Mouse (Mus musculus): ENCODE data around the gene Ttc41. TPM values are rescaled to one million over a fixed set of nuclear protein-coding genes. Genes with fewer than 3 reads are reported as not detected.

Ttc41 gene
- total and polyA plus RNA-seq, 2 experiments = 1.0 to 1.1 TPM

GRCm38 (mm10) chr10:86730823-86731499 is 25.4 kb downstream of the Ttc41 start:
- DNase-seq (ENCODE audit: extremely low read depth, low read depth, low spot score) = peak; percentile 72
- Histone ChIP-seq H3K79me2 (ENCODE audit: control insufficient read depth, insufficient read depth, low read length) (no peaks in the 10 kb centered on the region), H3K4me1 (ENCODE audit: control insufficient read depth, insufficient read depth, low read length) (no peaks in the 10 kb centered on the region), H3K27ac (replicated peaks; ENCODE audit: insufficient read depth, low read depth, low read length) (no peak overlapping the region), H3K4me3 (ENCODE audit: insufficient read depth, low read depth, low read length) (peak overlapping the region; percentile 39), H3K9ac (ENCODE audit: low read depth, low read length) (peak overlapping the region; percentile 56), H3K27me3 (ENCODE audit: control insufficient read depth, insufficient read depth, low read length) (no peaks in the 10 kb centered on the region), H3K36me3 (ENCODE audit: control insufficient read depth, insufficient read depth, low read length) (no peaks in the 10 kb centered on the region)
- TF ChIP-seq POLR2A (IDR thresholded peaks at IDR 0.05; ENCODE audit: extremely low read depth, insufficient read depth, low read length) = no peak
- peak; percentile 72; the same call in 1 of the 2 replicates for TF ChIP-seq CTCF (IDR thresholded peaks at IDR 0.05; ENCODE audit: low read depth, low read length)
- WGBS = 7% methylated on average over 22 of the region's 22 CpGs

DNA sequence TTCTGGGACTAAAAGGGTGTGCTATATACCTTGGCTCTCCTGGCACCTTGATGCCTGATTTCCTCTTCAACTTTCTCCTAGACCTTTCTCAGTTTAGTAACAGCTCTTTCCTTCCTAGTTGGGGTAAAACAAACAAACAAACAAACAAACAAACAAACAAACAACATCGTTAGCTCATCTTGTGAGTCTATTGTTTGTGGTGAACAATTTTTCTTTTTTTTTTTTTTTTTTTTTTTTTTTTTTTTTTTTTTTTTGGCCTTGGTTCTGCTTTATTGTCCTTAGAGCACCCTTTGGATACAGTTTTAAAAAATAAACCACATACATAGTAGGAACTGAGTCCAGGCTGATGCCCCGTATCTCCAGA is 25.9 kb downstream of the Ttc41 start:
- DNase-seq (ENCODE audit: extremely low read depth, low read depth, low spot score) = no peak
- TF ChIP-seq POLR2A (IDR thresholded peaks at IDR 0.05; ENCODE audit: extremely low read depth, insufficient read depth, low read length) (no peak), CTCF (IDR thresholded peaks at IDR 0.05; ENCODE audit: low read depth, low read length) (no peak)
- no peaks in the 10 kb centered on the region for H3K36me3 ChIP-seq (ENCODE audit: control insufficient read depth, insufficient read depth, low read length)
- no peak overlapping the region for H3K4me3 ChIP-seq (ENCODE audit: insufficient read depth, low read depth, low read length)
- 32% methylated on average over 2 of the region's 2 CpGs for WGBS
- no peaks in the 10 kb centered on the region for H3K27me3 ChIP-seq (ENCODE audit: control insufficient read depth, insufficient read depth, low read length)
- no peak overlapping the region for H3K27ac ChIP-seq (replicated peaks; ENCODE audit: insufficient read depth, low read depth, low read length)
- no peaks in the 10 kb centered on the region for H3K79me2 ChIP-seq (ENCODE audit: control insufficient read depth, insufficient read depth, low read length)
- H3K4me1 ChIP-seq (ENCODE audit: control insufficient read depth, insufficient read depth, low read length) = no peaks in the 10 kb centered on the region
- no peak overlapping the region for H3K9ac ChIP-seq (ENCODE audit: low read depth, low read length)

GRCm38 (mm10) chr10:86735036-86735435 is 29.4 kb downstream of the Ttc41 start:
- DNase-seq (ENCODE audit: extremely low read depth, low read depth, low spot score) = no peak
- Histone ChIP-seq H3K36me3 (ENCODE audit: control insufficient read depth, insufficient read depth, low read length) (no peaks in the 10 kb centered on the region), H3K9ac (ENCODE audit: low read depth, low read length) (no peak overlapping the region), H3K27ac (replicated peaks; ENCODE audit: insufficient read depth, low read depth, low read length) (no peak overlapping the region), H3K27me3 (ENCODE audit: control insufficient read depth, insufficient read depth, low read length) (no peaks in the 10 kb centered on the region), H3K4me1 (ENCODE audit: control insufficient read depth, insufficient read depth, low read length) (no peaks in the 10 kb centered on the region), H3K79me2 (ENCODE audit: control insufficient read depth, insufficient read depth, low read length) (no peaks in the 10 kb centered on the region), H3K4me3 (ENCODE audit: insufficient read depth, low read depth, low read length) (no peak overlapping the region)
- TF ChIP-seq POLR2A (IDR thresholded peaks at IDR 0.05; ENCODE audit: extremely low read depth, insufficient read depth, low read length) = no peak
- TF ChIP-seq CTCF (IDR thresholded peaks at IDR 0.05; ENCODE audit: low read depth, low read length) = no peak
- 90% methylated on average over 4 of the region's 4 CpGs for WGBS

- Histone ChIP-seq H3K36me3 (ENCODE audit: control insufficient read depth, insufficient read depth, low read length) (no peaks in the 10 kb centered on the region), H3K27me3 (ENCODE audit: control insufficient read depth, insufficient read depth, low read length) (no peaks in the 10 kb centered on the region), H3K9ac (ENCODE audit: low read depth, low read length) (no peak overlapping the region), H3K4me3 (ENCODE audit: insufficient read depth, low read depth, low read length) (no peak overlapping the region), H3K79me2 (ENCODE audit: control insufficient read depth, insufficient read depth, low read length) (no peaks in the 10 kb centered on the region), H3K4me1 (ENCODE audit: control insufficient read depth, insufficient read depth, low read length) (no peaks in the 10 kb centered on the region), H3K27ac (replicated peaks; ENCODE audit: insufficient read depth, low read depth, low read length) (no peak overlapping the region)
- WGBS = 95% methylated on average over 2 of the region's 2 CpGs
- DNase-seq (ENCODE audit: extremely low read depth, low read depth, low spot score) = no peak
- no peak for TF ChIP-seq POLR2A (IDR thresholded peaks at IDR 0.05; ENCODE audit: extremely low read depth, insufficient read depth, low read length)
- no peak for TF ChIP-seq CTCF (IDR thresholded peaks at IDR 0.05; ENCODE audit: low read depth, low read length)
Measured at GRCm38 (mm10) chr10:86742918-86743317, 37.3 kb downstream of the Ttc41 start.

- Histone ChIP-seq H3K27ac (replicated peaks; ENCODE audit: insufficient read depth, low read depth, low read length) (no peak overlapping the region), H3K27me3 (ENCODE audit: control insufficient read depth, insufficient read depth, low read length) (no peaks in the 10 kb centered on the region), H3K4me1 (ENCODE audit: control insufficient read depth, insufficient read depth, low read length) (no peaks in the 10 kb centered on the region), H3K9ac (ENCODE audit: low read depth, low read length) (no peak overlapping the region), H3K4me3 (ENCODE audit: insufficient read depth, low read depth, low read length) (no peak overlapping the region), H3K79me2 (ENCODE audit: control insufficient read depth, insufficient read depth, low read length) (no peaks in the 10 kb centered on the region), H3K36me3 (ENCODE audit: control insufficient read depth, insufficient read depth, low read length) (no peaks in the 10 kb centered on the region)
- 94% methylated on average over 7 of the region's 7 CpGs for WGBS
- TF ChIP-seq POLR2A (IDR thresholded peaks at IDR 0.05; ENCODE audit: extremely low read depth, insufficient read depth, low read length) (no peak), CTCF (IDR thresholded peaks at IDR 0.05; ENCODE audit: low read depth, low read length) (no peak)
- DNase-seq (ENCODE audit: extremely low read depth, low read depth, low spot score) = no peak
Measured at GRCm38 (mm10) chr10:86744306-86744705, 38.7 kb downstream of the Ttc41 start.

DNA sequence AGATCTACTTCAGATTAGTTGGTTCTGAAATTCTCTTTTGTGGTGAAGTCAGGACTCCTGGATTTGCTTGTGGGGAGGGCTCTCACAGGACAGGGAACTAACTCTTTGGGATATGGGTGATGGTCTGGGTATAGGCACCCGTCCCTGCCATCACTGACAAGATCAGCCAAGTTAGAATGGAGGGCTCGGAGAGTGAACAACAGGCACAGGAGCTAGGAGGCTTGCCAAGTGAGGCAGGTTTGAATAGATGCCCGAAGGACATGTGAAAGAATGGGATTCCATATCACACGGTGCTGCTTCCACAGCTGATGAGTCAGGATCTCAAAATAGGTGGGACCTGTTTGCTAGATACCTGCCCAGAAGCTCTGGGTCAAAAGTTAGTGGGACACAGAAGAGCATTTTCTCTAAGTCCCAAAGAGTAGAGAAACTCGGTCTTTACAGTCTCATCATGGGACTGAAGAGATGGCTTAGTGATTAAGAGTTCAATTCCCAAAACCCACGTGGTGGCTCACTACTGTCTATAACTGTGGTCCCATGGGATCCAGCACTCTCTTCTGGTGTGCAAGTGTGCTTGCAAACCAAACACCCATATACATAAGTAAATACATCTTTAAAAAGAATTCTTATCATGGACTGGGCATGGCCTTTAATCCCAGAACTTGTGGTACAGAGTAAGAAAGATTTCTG is 50.3 kb downstream of the Ttc41 start:
- TF ChIP-seq CTCF (IDR thresholded peaks at IDR 0.05; ENCODE audit: low read depth, low read length) (no peak), POLR2A (IDR thresholded peaks at IDR 0.05; ENCODE audit: extremely low read depth, insufficient read depth, low read length) (no peak)
- Histone ChIP-seq H3K4me1 (ENCODE audit: control insufficient read depth, insufficient read depth, low read length) (no peaks in the 10 kb centered on the region), H3K79me2 (ENCODE audit: control insufficient read depth, insufficient read depth, low read length) (no peaks in the 10 kb centered on the region), H3K27ac (replicated peaks; ENCODE audit: insufficient read depth, low read depth, low read length) (no peak overlapping the region), H3K27me3 (ENCODE audit: control insufficient read depth, insufficient read depth, low read length) (no peaks in the 10 kb centered on the region), H3K9ac (ENCODE audit: low read depth, low read length) (no peak overlapping the region), H3K36me3 (ENCODE audit: control insufficient read depth, insufficient read depth, low read length) (no peaks in the 10 kb centered on the region), H3K4me3 (ENCODE audit: insufficient read depth, low read depth, low read length) (no peak overlapping the region)
- WGBS = 86% methylated on average over 6 of the region's 6 CpGs
- DNase-seq (ENCODE audit: extremely low read depth, low read depth, low spot score) = no peak
